In genomic region chr9:50530890-50531289, GRCm38 (mm10) we compare ENCODE assay signal across 11 mouse cellular contexts. TPM values are rescaled to one million over a fixed set of nuclear protein-coding genes. Genes with fewer than 3 reads are reported as not detected.
DNase-seq lines count a peak whose midpoint lies in the region; ATAC-seq and TF ChIP-seq lines count a peak whose summit lies in the region.
"Had no signal": no experiment of that assay in that cellular context is flagged by ENCODE, and none has a peak within 500 bp of the region (broad histone marks: within the 10 kb centered on the region; RNA-seq: fewer than 3 reads in every experiment).

No protein-coding gene starts in this region.

- H3K4me1 ChIP-seq in forebrain, postnatal 0 days (ENCODE audit: insufficient read depth), result 0 out of 2 replicates have a peak, but pooled peaks cover 2% of the 10 kb centered on the region
- peaks cover 9% of the 10 kb centered on the region for H3K4me1 ChIP-seq in forebrain, embryonic 15.5 days
- no peaks in the 10 kb centered on the region for H3K4me1 ChIP-seq in lung, embryonic 14.5 days (ENCODE audit: insufficient read depth)
- peaks cover 27% of the 10 kb centered on the region for H3K4me1 ChIP-seq in liver, embryonic 12.5 days

- no peaks in the 10 kb centered on the region for H3K27me3 ChIP-seq in forebrain, postnatal 0 days (ENCODE audit: insufficient read depth, low read length)
- no peaks in the 10 kb centered on the region for H3K27me3 ChIP-seq in forebrain, embryonic 15.5 days
- H3K27me3 ChIP-seq in lung, embryonic 14.5 days (ENCODE audit: insufficient read depth, low read length), result no peaks in the 10 kb centered on the region
- no peaks in the 10 kb centered on the region for H3K27me3 ChIP-seq in liver, embryonic 12.5 days (replicated peaks)
- H3K27me3 ChIP-seq: liver, embryonic 15.5 days; stomach, embryonic 15.5 days had no signal

- WGBS in forebrain, postnatal 0 days, result 26% methylated on average over 2 of the region's 2 CpGs
- WGBS in forebrain, embryonic 15.5 days, result 15% methylated on average over 2 of the region's 2 CpGs
- 28% methylated on average over 2 of the region's 2 CpGs for WGBS in lung, embryonic 14.5 days
- 34% methylated on average over 2 of the region's 2 CpGs for WGBS in liver, embryonic 12.5 days (ENCODE audit: insufficient replicate concordance)

- no peak for TF ChIP-seq POLR2A in brain, embryonic 14.5 days (IDR thresholded peaks at IDR 0.05; ENCODE audit: borderline replicate concordance, extremely low read depth, insufficient read depth, insufficient read length, poor library complexity, severe bottlenecking)

- H3K36me3 ChIP-seq in forebrain, postnatal 0 days (ENCODE audit: insufficient read depth), result no peaks in the 10 kb centered on the region
- H3K36me3 ChIP-seq in forebrain, embryonic 15.5 days, result no peaks in the 10 kb centered on the region
- no peaks in the 10 kb centered on the region for H3K36me3 ChIP-seq in lung, embryonic 14.5 days (ENCODE audit: insufficient read depth)
- no peaks in the 10 kb centered on the region for H3K36me3 ChIP-seq in liver, embryonic 12.5 days
- H3K36me3 ChIP-seq: liver, embryonic 15.5 days; stomach, embryonic 15.5 days had no signal

- no peak overlapping the region for H3K27ac ChIP-seq in forebrain, postnatal 0 days (ENCODE audit: low read depth, low read length)
- no peak overlapping the region for H3K27ac ChIP-seq in forebrain, embryonic 15.5 days (replicated peaks)
- H3K27ac ChIP-seq in lung, embryonic 14.5 days (ENCODE audit: low read depth), result no peak overlapping the region
- no peak overlapping the region for H3K27ac ChIP-seq in liver, embryonic 12.5 days
- H3K27ac ChIP-seq: liver, embryonic 15.5 days; stomach, embryonic 15.5 days had no signal

- H3K4me2 ChIP-seq in forebrain, postnatal 0 days (ENCODE audit: low read depth), result no peak overlapping the region
- H3K4me2 ChIP-seq in forebrain, embryonic 15.5 days (replicated peaks), result no peak overlapping the region
- H3K4me2 ChIP-seq in lung, embryonic 14.5 days, result no peak overlapping the region
- no peak overlapping the region for H3K4me2 ChIP-seq in liver, embryonic 12.5 days
- H3K4me2 ChIP-seq: liver, embryonic 15.5 days; stomach, embryonic 15.5 days had no signal

- TF ChIP-seq CTCF in forebrain, postnatal 0 days (IDR thresholded peaks at IDR 0.05; ENCODE audit: low read depth), result peak; percentile 68
- TF ChIP-seq CTCF in lung, embryonic 14.5 days (IDR thresholded peaks at IDR 0.05; ENCODE audit: low read depth), result peak; percentile 46
- TF ChIP-seq CTCF in brain, embryonic 14.5 days (IDR thresholded peaks at IDR 0.05; ENCODE audit: borderline replicate concordance, extremely low read depth, insufficient read depth, insufficient read length), result peak; percentile 24; the same call in 1 of the 2 replicates

- no peak for ATAC-seq in forebrain, postnatal 0 days
- ATAC-seq in forebrain, embryonic 15.5 days (replicated peaks), result no peak
- no peak for ATAC-seq in lung, embryonic 14.5 days (ENCODE audit: insufficient read depth)
- ATAC-seq in liver, embryonic 12.5 days, result no peak

- H3K4me3 ChIP-seq in forebrain, postnatal 0 days (ENCODE audit: low read depth, low read length), result no peak overlapping the region
- no peak overlapping the region for H3K4me3 ChIP-seq in forebrain, embryonic 15.5 days
- H3K4me3 ChIP-seq in lung, embryonic 14.5 days (ENCODE audit: low read depth, low read length), result no peak overlapping the region
- no peak overlapping the region for H3K4me3 ChIP-seq in liver, embryonic 12.5 days
- H3K4me3 ChIP-seq: liver, embryonic 15.5 days; stomach, embryonic 15.5 days had no signal

- H3K9ac ChIP-seq in forebrain, postnatal 0 days, result no peak overlapping the region
- no peak overlapping the region for H3K9ac ChIP-seq in forebrain, embryonic 15.5 days (replicated peaks)
- no peak overlapping the region for H3K9ac ChIP-seq in lung, embryonic 14.5 days
- no peak overlapping the region for H3K9ac ChIP-seq in liver, embryonic 12.5 days
- H3K9ac ChIP-seq: liver, embryonic 15.5 days; stomach, embryonic 15.5 days had no signal

- peak; percentile 76 for DNase-seq in forebrain, postnatal 0 days
- DNase-seq in lung, embryonic 14.5 days, result peak; percentile 55
- DNase-seq in lung, adult 18-20 months, result no peak
- peak; percentile 86 for DNase-seq in brain, embryonic 14.5 days (ENCODE audit: low read depth)
- peak; percentile 74 for DNase-seq in retina, postnatal 1 day
- no peak for DNase-seq in cerebellum, adult 9-11 months

- no peaks in the 10 kb centered on the region for H3K9me3 ChIP-seq in forebrain, postnatal 0 days (ENCODE audit: low read length)
- no peaks in the 10 kb centered on the region for H3K9me3 ChIP-seq in forebrain, embryonic 15.5 days
- no peaks in the 10 kb centered on the region for H3K9me3 ChIP-seq in lung, embryonic 14.5 days (ENCODE audit: low read depth, low read length)
- no peaks in the 10 kb centered on the region for H3K9me3 ChIP-seq in liver, embryonic 12.5 days (replicated peaks)
- H3K9me3 ChIP-seq: liver, embryonic 15.5 days; stomach, embryonic 15.5 days had no signal

RNA-seq across cellular contexts. Expression of gene Pts, which starts 2.4 kb away (rescaled TPM):
- total RNA-seq in forebrain, postnatal 0 days (2014; rRNA removed), result 83.7 and 102 TPM in 2 replicates
- polyA plus RNA-seq in forebrain, postnatal 0 days (2015; fragmentation: Nextera tagmentation; extraction: Ambion mirVana), result 101 and 112 TPM in 2 replicates
- 89.4 and 93.4 TPM in 2 replicates for polyA plus RNA-seq in forebrain, embryonic 15.5 days (2015; fragmentation: Nextera tagmentation; extraction: Ambion mirVana)
- 61.1 and 61.3 TPM in 2 replicates for polyA plus RNA-seq in lung, embryonic 14.5 days (2014; fragmentation: Nextera tagmentation; extraction: Ambion mirVana)
- 73.9 and 77.3 TPM in 2 replicates for polyA plus RNA-seq in brain, embryonic 14.5 days (2012; rRNA removed)
- polyA plus RNA-seq in liver, embryonic 12.5 days (2016; fragmentation: Nextera tagmentation; extraction: Ambion mirVana), result 46.8 and 47.6 TPM in 2 replicates

RNA-seq across cellular contexts. Expression of gene Il18, which starts 23.7 kb away (rescaled TPM):
- total RNA-seq in forebrain, postnatal 0 days (2014; rRNA removed), result 17.4 and 22.9 TPM in 2 replicates
- 28.3 and 34.3 TPM in 2 replicates for polyA plus RNA-seq in forebrain, postnatal 0 days (2015; fragmentation: Nextera tagmentation; extraction: Ambion mirVana)
- polyA plus RNA-seq in forebrain, embryonic 15.5 days (2015; fragmentation: Nextera tagmentation; extraction: Ambion mirVana), result 12.6 and 16.5 TPM in 2 replicates
- 6.6 and 7.8 TPM in 2 replicates for polyA plus RNA-seq in lung, embryonic 14.5 days (2014; fragmentation: Nextera tagmentation; extraction: Ambion mirVana)
- 13.0 and 13.2 TPM in 2 replicates for polyA plus RNA-seq in brain, embryonic 14.5 days (2012; rRNA removed)
- 2.3 and 3.1 TPM in 2 replicates for polyA plus RNA-seq in liver, embryonic 12.5 days (2016; fragmentation: Nextera tagmentation; extraction: Ambion mirVana)

RNA-seq across cellular contexts. Expression of gene Bco2, which starts 24.1 kb away (rescaled TPM):
- total RNA-seq in forebrain, postnatal 0 days (2014; rRNA removed), result 0.76 and 0.92 TPM in 2 replicates
- polyA plus RNA-seq in forebrain, postnatal 0 days (2015; fragmentation: Nextera tagmentation; extraction: Ambion mirVana), result 0.65 and 0.80 TPM in 2 replicates
- polyA plus RNA-seq in forebrain, embryonic 15.5 days (2015; fragmentation: Nextera tagmentation; extraction: Ambion mirVana), result 0.36 and 0.43 TPM in 2 replicates
- 0.17 and 0.26 TPM in 2 replicates for polyA plus RNA-seq in lung, embryonic 14.5 days (2014; fragmentation: Nextera tagmentation; extraction: Ambion mirVana)
- 0.26 and 0.37 TPM in 2 replicates for polyA plus RNA-seq in brain, embryonic 14.5 days (2012; rRNA removed)
- 0.18 TPM in 2 replicates for polyA plus RNA-seq in liver, embryonic 12.5 days (2016; fragmentation: Nextera tagmentation; extraction: Ambion mirVana)

RNA-seq across cellular contexts. Expression of gene Tex12, which starts 30.2 kb away (rescaled TPM):
- total RNA-seq in forebrain, postnatal 0 days (2014; rRNA removed), result not detected in 2 replicates
- polyA plus RNA-seq in forebrain, postnatal 0 days (2015; fragmentation: Nextera tagmentation; extraction: Ambion mirVana), result 0.17 TPM in 1 of 2 replicates, not detected in the other
- polyA plus RNA-seq in forebrain, embryonic 15.5 days (2015; fragmentation: Nextera tagmentation; extraction: Ambion mirVana), result 0.19 and 0.31 TPM in 2 replicates
- not detected in 2 replicates for polyA plus RNA-seq in lung, embryonic 14.5 days (2014; fragmentation: Nextera tagmentation; extraction: Ambion mirVana)
- polyA plus RNA-seq in brain, embryonic 14.5 days (2012; rRNA removed), result not detected in 2 replicates
- not detected in 2 replicates for polyA plus RNA-seq in liver, embryonic 12.5 days (2016; fragmentation: Nextera tagmentation; extraction: Ambion mirVana)
- polyA plus RNA-seq: frontal cortex, adult 2 months; liver, embryonic 15.5 days; stomach, embryonic 15.5 days had no signal

RNA-seq across cellular contexts. Expression of gene Plet1, which starts 36.6 kb away (rescaled TPM):
- not detected in 2 replicates for total RNA-seq in forebrain, postnatal 0 days (2014; rRNA removed)
- 0.11 and 0.34 TPM in 2 replicates for polyA plus RNA-seq in forebrain, postnatal 0 days (2015; fragmentation: Nextera tagmentation; extraction: Ambion mirVana)
- polyA plus RNA-seq in forebrain, embryonic 15.5 days (2015; fragmentation: Nextera tagmentation; extraction: Ambion mirVana), result 0.23 TPM in 1 of 2 replicates, not detected in the other
- polyA plus RNA-seq in lung, embryonic 14.5 days (2014; fragmentation: Nextera tagmentation; extraction: Ambion mirVana), result 0.11 and 0.26 TPM in 2 replicates
- 0.38 and 0.51 TPM in 2 replicates for polyA plus RNA-seq in brain, embryonic 14.5 days (2012; rRNA removed)
- polyA plus RNA-seq in liver, embryonic 12.5 days (2016; fragmentation: Nextera tagmentation; extraction: Ambion mirVana), result 0.15 and 0.23 TPM in 2 replicates

Comparison
In these comparisons a context has a peak if more than half of its experiments do, and no peak if none do; other contexts are left out.
1. DNase-seq: peak in forebrain, postnatal 0 days (single experiment), lung, embryonic 14.5 days (single experiment), brain, embryonic 14.5 days (single experiment) and retina, postnatal 1 day (single experiment); none in lung, adult 18-20 months (0 of 2) and cerebellum, adult 9-11 months (single experiment).
2. Peak in every context shown above with its lines, with median percentiles within 50 percentile points of each other: CTCF ChIP-seq.